Mouse (Mus musculus) CH12.LX (cell line): ENCODE measurements around the gene Emd. TPM values are rescaled to one million over a fixed set of nuclear protein-coding genes. Genes with fewer than 3 reads are reported as not detected.

Experiments
- DNase-seq: peaks from one replicate; pipeline ENCODE4 v3.0.0-alpha.2; 2013; ENCODE audit errors: extremely low read depth
- H3K27ac ChIP-seq: 2 replicates; pipeline ENCODE4 v1.5.1; 2012; ENCODE audit warnings: low read depth, mild to moderate bottlenecking, control low read depth, moderate library complexity; ENCODE audit not compliant: insufficient read depth
- H3K27me3 ChIP-seq: replicated peaks from 2 replicates; pipeline ENCODE3; 2012; ENCODE audit warnings: inconsistent platforms
- H3K36me3 ChIP-seq, 2 experiments: replicated peaks in 1 of 2; 2 replicates each; pipeline versions ENCODE3 to v1.6.1; 2012; ENCODE audit warnings: inconsistent platforms in 1 of 2, low read length in 1 of 2, mild to moderate bottlenecking in 1 of 2, mixed read lengths in 1 of 2, moderate library complexity in 1 of 2; ENCODE audit not compliant: control insufficient read depth in 1 of 2, insufficient read depth in 1 of 2
- H3K4me1 ChIP-seq, 2 experiments: 2 replicates each; pipeline ENCODE4 v1.6.1; 2012; ENCODE audit warnings: inconsistent platforms in 1 of 2, moderate library complexity in 1 of 2; ENCODE audit not compliant: insufficient read depth in 2 of 2, control insufficient read depth in 1 of 2
- H3K4me2 ChIP-seq: 2 replicates; pipeline ENCODE4 v1.6.1; 2012; ENCODE audit warnings: low read depth, mild to moderate bottlenecking, control low read depth; ENCODE audit not compliant: poor library complexity, insufficient read depth, severe bottlenecking
- H3K4me3 ChIP-seq, 3 experiments: fragments of 150-350 bp in 1 of 3; sonication (generic) in 1 of 3; replicated peaks in 1 of 3; 2 replicates each; pipeline versions ENCODE3 to v1.5.1; 2011 to 2012; ENCODE audit warnings: low read depth in 2 of 3, low read length in 2 of 3, mild to moderate bottlenecking in 2 of 3, moderate library complexity in 2 of 3, control low read depth in 1 of 3, improper control_type of control experiment in 1 of 3, inconsistent platforms in 1 of 3, mixed read lengths in 1 of 3; ENCODE audit not compliant: poor library complexity in 1 of 3
- H3K79me2 ChIP-seq: replicated peaks from 2 replicates; pipeline ENCODE4 v1.6.1; 2012; ENCODE audit warnings: mild to moderate bottlenecking, moderate library complexity; ENCODE audit not compliant: control insufficient read depth, poor library complexity, insufficient read depth, severe bottlenecking; ENCODE audit errors: extremely low read depth
- H3K9ac ChIP-seq: 2 replicates; pipeline ENCODE4 v1.6.1; 2012; ENCODE audit warnings: low read depth, mild to moderate bottlenecking, control low read depth, moderate library complexity; ENCODE audit not compliant: insufficient read depth
- H3K9me3 ChIP-seq: replicated peaks from 2 replicates; pipeline ENCODE3; 2012; ENCODE audit warnings: low read length, inconsistent platforms, mixed read lengths
- CHD1 ChIP-seq: IDR thresholded peaks from 2 replicates; pipeline ENCODE4 v1.6.1; 2012; ENCODE audit warnings: low read depth, low read length, improper control_type of control experiment, inconsistent platforms
- CHD2 ChIP-seq: IDR thresholded peaks from 2 replicates; pipeline ENCODE4 v1.6.1; 2011; ENCODE audit warnings: low read length, improper control_type of control experiment
- E2F4 ChIP-seq: IDR thresholded peaks from 2 replicates; pipeline ENCODE4 v1.6.1; 2011; ENCODE audit warnings: low read depth, low read length, improper control_type of control experiment; ENCODE audit not compliant: insufficient replicate concordance
- ELF1 ChIP-seq: IDR thresholded peaks from 2 replicates; pipeline ENCODE4 v1.6.1; 2014; ENCODE audit warnings: low read depth, mild to moderate bottlenecking, inconsistent platforms, low read length, improper control_type of control experiment
- HCFC1 ChIP-seq: IDR thresholded peaks from 2 replicates; pipeline ENCODE4 v1.6.1; 2012; ENCODE audit warnings: low read depth, mild to moderate bottlenecking, inconsistent platforms, low read length, improper control_type of control experiment
- IRF4 ChIP-seq: IDR thresholded peaks from 2 replicates; pipeline ENCODE4 v1.6.1; 2014; ENCODE audit warnings: low read depth, mild to moderate bottlenecking, inconsistent platforms, low read length, improper control_type of control experiment
- JUN ChIP-seq: IDR thresholded peaks from 2 replicates; pipeline ENCODE4 v1.6.1; 2011; ENCODE audit warnings: low read depth, mild to moderate bottlenecking, low read length, improper control_type of control experiment, moderate library complexity; ENCODE audit not compliant: insufficient read depth
- JUND ChIP-seq: conservative IDR thresholded peaks from 2 replicates; pipeline ENCODE4 v1.6.1; 2011; ENCODE audit warnings: low read depth, low read length, improper control_type of control experiment
- MAFK ChIP-seq: IDR thresholded peaks from 2 replicates; pipeline ENCODE4 v1.6.1; 2011; ENCODE audit warnings: low read length, improper control_type of control experiment; ENCODE audit not compliant: insufficient replicate concordance
- MAX ChIP-seq: IDR thresholded peaks from 2 replicates; pipeline ENCODE4 v1.6.1; 2011; ENCODE audit warnings: low read length, improper control_type of control experiment
- MXI1 ChIP-seq: IDR thresholded peaks from 2 replicates; pipeline ENCODE4 v1.6.1; 2011; ENCODE audit warnings: mild to moderate bottlenecking, low read depth, low read length, improper control_type of control experiment
- MYC ChIP-seq: IDR thresholded peaks from 2 replicates; pipeline ENCODE4 v1.6.1; 2011; ENCODE audit warnings: low read depth, mild to moderate bottlenecking, improper control_type of control experiment, low read length
- POLR2AphosphoS2 ChIP-seq: IDR thresholded peaks from 2 replicates; pipeline ENCODE4 v1.6.1; 2011; ENCODE audit warnings: low read depth, low read length, improper control_type of control experiment
- TBP ChIP-seq: conservative IDR thresholded peaks from 2 replicates; pipeline ENCODE4 v1.6.1; 2011; ENCODE audit warnings: low read depth, low read length, improper control_type of control experiment
- UBTF ChIP-seq: IDR thresholded peaks from 2 replicates; pipeline ENCODE4 v1.6.1; 2012; ENCODE audit warnings: low read depth, mild to moderate bottlenecking, inconsistent platforms, low read length, improper control_type of control experiment, moderate library complexity
- ZC3H11A ChIP-seq: IDR thresholded peaks from 2 replicates; pipeline ENCODE4 v1.6.1; 2012; ENCODE audit warnings: low read depth, mild to moderate bottlenecking, inconsistent platforms, low read length, improper control_type of control experiment
- ZKSCAN1 ChIP-seq: IDR thresholded peaks from 2 replicates; pipeline ENCODE4 v1.6.1; 2012; ENCODE audit warnings: low read depth, inconsistent platforms, low read length, improper control_type of control experiment, borderline replicate concordance
- dilution Hi-C: fragments of 300-500 bp; cut with MboI; formaldehyde crosslinking; loops from 2 replicates; pipeline ENCODE4 v1.14.3; 2020; ENCODE audit warnings: low sequenced_read_pairs; ENCODE audit not compliant: extremely low pct_unique_long_range_greater_than_20kb, extremely low pct_ligation_motif_present
- in situ Hi-C: fragments of 300-500 bp; cut with MboI; formaldehyde crosslinking; loops from 3 replicates; pipeline ENCODE4 v1.14.3; 2019; ENCODE audit warnings: low sequenced_read_pairs, low pct_ligation_motif_present, low pct_unique_long_range_greater_than_20kb, mixed read lengths
- polyA plus RNA-seq: library from polyadenylated mRNA; unstranded; fragments of >175 nt; gene quantifications from 2 replicates; pipeline ENCODE4 v1.2.1, GENCODE M21; 2012; ENCODE audit warnings: low read depth; ENCODE audit not compliant: insufficient read length
- total RNA-seq, 2 experiments: library from RNA; depleted of rRNA; stranded (reverse); fragments of 300-350 nt in 1 of 2; fragments of >200 nt in 1 of 2; gene quantifications; 2 replicates each; pipeline ENCODE4 v1.2.3; 2012 to 2014

Gene Emd
- total and polyA plus RNA-seq, 3 experiments: 65.4 to 132 (median 99.4) TPM

- TF ChIP-seq TBP (0 out of 2 replicates have a peak, but pooled peaks have one; percentile 39), POLR2AphosphoS2 (peak; percentile 70), MYC (no peak), MXI1 (peak; percentile 72; the same call in 1 of the 2 replicates), E2F4 (peak; percentile 30; the same call in 1 of the 2 replicates), ZKSCAN1 (no peak), ZC3H11A (no peak), ELF1 (no peak; the same call in 1 of the 2 replicates), IRF4 (no peak)
Observed at GRCm38 (mm10) chrX:74296538-74297448, 42.3 kb downstream of the Emd start, which contains the start of gene Atp6ap1 (continued).

DNA sequence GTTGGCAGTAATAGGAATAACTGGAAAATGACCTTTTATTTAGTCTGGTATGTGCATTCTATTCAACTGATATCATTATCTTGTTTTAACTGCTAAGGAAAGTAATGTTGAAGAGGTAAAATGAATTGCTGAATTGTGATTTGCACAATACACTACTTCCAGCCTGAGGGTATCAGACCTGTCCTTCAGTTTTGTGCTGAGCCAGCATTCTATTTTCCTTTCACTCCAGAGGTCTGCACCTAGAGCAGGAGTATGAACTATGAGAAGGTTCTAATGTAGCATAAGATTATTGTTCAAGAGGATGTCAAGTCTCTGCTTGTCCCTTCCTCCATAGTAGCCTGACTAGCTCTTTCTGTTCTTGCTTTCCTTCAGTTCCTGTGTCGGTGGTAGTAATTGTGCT, 43.9 kb downstream of the Emd start:
- DNase-seq: no peak
- no peak overlapping the region for H3K27ac ChIP-seq
- no peak overlapping the region for H3K4me3 ChIP-seq
- no peaks in the 10 kb centered on the region for H3K27me3 ChIP-seq
- peaks cover 36 to 42% of the 10 kb centered on the region in 2 experiments for H3K36me3 ChIP-seq
- H3K79me2 ChIP-seq: no peaks in the 10 kb centered on the region; the same call in 1 of the 2 replicates
- no peaks in the 10 kb centered on the region for H3K9me3 ChIP-seq
- H3K4me2 ChIP-seq: no peak overlapping the region; the same call in 1 of the 2 replicates
- dilution Hi-C loops: no loop called here
- in situ Hi-C loops: no loop called here
- H3K4me1 ChIP-seq: peaks cover 0 to 27% of the 10 kb centered on the region in 2 experiments; a peak in 2 of 4 replicates
- H3K9ac ChIP-seq: no peak overlapping the region
- TF ChIP-seq JUND (no peak), CHD1 (no peak), MAX (no peak), JUN (no peak), HCFC1 (no peak), MAFK (peak; percentile 61; the same call in 1 of the 2 replicates)

GRCm38 (mm10) chrX:74299721-74300120, 45.2 kb downstream of the Emd start:
- no peak overlapping the region for H3K4me2 ChIP-seq
- no peak for TF ChIP-seq CHD2
- TF ChIP-seq HCFC1: no peak
- no peak for TF ChIP-seq UBTF
- TF ChIP-seq E2F4: no peak
- no peak for TF ChIP-seq CHD1
- no peak for DNase-seq
- H3K27me3 ChIP-seq: no peaks in the 10 kb centered on the region
- no peak overlapping the region for H3K27ac ChIP-seq
- no peak overlapping the region for H3K9ac ChIP-seq
- dilution Hi-C loops (no loop called here), in situ Hi-C loops (no loop called here)
- no peak overlapping the region for H3K4me3 ChIP-seq
- peaks cover 0 to 40% of the 10 kb centered on the region in 2 experiments; a peak in 2 of 4 replicates for H3K4me1 ChIP-seq
- peaks cover 42 to 53% of the 10 kb centered on the region in 2 experiments for H3K36me3 ChIP-seq
- H3K9me3 ChIP-seq: no peaks in the 10 kb centered on the region
- no peaks in the 10 kb centered on the region; the same call in 1 of the 2 replicates for H3K79me2 ChIP-seq
